In the genomic region with DNA sequence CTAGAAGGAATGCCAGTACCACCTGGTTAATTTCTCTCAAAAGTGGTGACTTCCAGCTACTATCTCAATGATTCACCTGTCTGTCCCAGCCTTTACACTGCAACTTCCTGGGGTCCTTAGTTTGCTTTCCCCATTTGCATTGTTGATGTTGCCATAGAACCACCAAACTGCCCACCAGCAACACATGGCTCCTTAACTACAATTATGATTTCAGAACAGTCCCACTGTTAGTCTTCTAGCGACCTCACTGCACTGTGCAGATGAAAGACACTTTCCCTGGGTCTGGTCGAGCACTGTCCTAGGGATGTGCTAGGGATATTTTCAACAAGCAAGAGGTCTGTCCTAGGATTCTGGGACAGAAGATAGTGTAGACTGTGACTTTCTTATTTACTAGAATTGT, we compare ENCODE assay signal across 8 mouse cellular contexts. TPM values are rescaled to one million over a fixed set of nuclear protein-coding genes. Genes with fewer than 3 reads are reported as not detected.
DNase-seq lines count a peak whose midpoint lies in the region; ATAC-seq and TF ChIP-seq lines count a peak whose summit lies in the region.

A gene (minus strand): TSS at position 101 of the 400 bp plus-strand sequence.

- 81% methylated on average over 2 of the region's 2 CpGs for WGBS in neural tube, embryonic 11.5 days
- WGBS in limb, embryonic 11.5 days, result 85% methylated on average over 2 of the region's 2 CpGs

- H3K9me3 ChIP-seq in neural tube, embryonic 11.5 days (ENCODE audit: control insufficient read depth, low read length), result no peaks in the 10 kb centered on the region
- no peaks in the 10 kb centered on the region for H3K9me3 ChIP-seq in limb, embryonic 11.5 days (ENCODE audit: control insufficient read depth, low read length)

- DNase-seq in neural tube, embryonic 11.5 days (ENCODE audit: low spot score), result no peak
- no peak for DNase-seq in neural tube, embryonic 10.5 days (ENCODE audit: extremely low spot score, low spot score)
- no peak for DNase-seq in heart, postnatal 10 days
- DNase-seq in limb, embryonic 11.5 days (ENCODE audit: low spot score), result no peak
- DNase-seq in embryo, embryonic 11 days, result no peak
- DNase-seq in cerebellum, postnatal 4 days (ENCODE audit: low spot score in 2 of 2), result no peak

- TF ChIP-seq CTCF in embryonic fibroblast, embryonic 13.5 days (IDR thresholded peaks at IDR 0.05; ENCODE audit: borderline replicate concordance, insufficient read depth, low read length), result no peak

- intact Hi-C loops in heart, postnatal 10 days (cut with DNase I), result no loop called here

- peak within 1 kb of the TSS; percentile 96 for H3K4me3 ChIP-seq in neural tube, embryonic 11.5 days (ENCODE audit: low read depth, low read length)
- peak within 1 kb of the TSS; percentile 58 for H3K4me3 ChIP-seq in embryonic fibroblast, embryonic 13.5 days (ENCODE audit: insufficient read depth, low read length)
- H3K4me3 ChIP-seq in limb, embryonic 11.5 days (ENCODE audit: low read depth, low read length), result peak within 1 kb of the TSS; percentile 86

- ATAC-seq in neural tube, embryonic 11.5 days (ENCODE audit: insufficient read depth, low FRiP score, low TSS enrichment), result no peak
- ATAC-seq in limb, embryonic 11.5 days (ENCODE audit: insufficient number of reproducible peaks, low FRiP score, low TSS enrichment, low read depth), result no peak
- ATAC-seq in neutrophil, adult 5-6 weeks (ENCODE audit: extremely low read depth, insufficient number of reproducible peaks, low FRiP score, poor library complexity, severe bottlenecking), result no peak

- no peaks in the 10 kb centered on the region for H3K36me3 ChIP-seq in neural tube, embryonic 11.5 days (ENCODE audit: control insufficient read depth, insufficient read depth, low read length)
- H3K36me3 ChIP-seq in limb, embryonic 11.5 days (ENCODE audit: control insufficient read depth, insufficient read depth, low read length), result peaks cover 6% of the 10 kb centered on the region

- TF ChIP-seq POLR2A in embryonic fibroblast, embryonic 13.5 days (IDR thresholded peaks at IDR 0.05; ENCODE audit: low read depth, low read length), result no peak; the same call in none of the 2 replicates

- H3K4me1 ChIP-seq in neural tube, embryonic 11.5 days (ENCODE audit: control insufficient read depth, insufficient read depth, low read length), result peaks cover 16% of the 10 kb centered on the region
- peaks cover 11% of the 10 kb centered on the region for H3K4me1 ChIP-seq in embryonic fibroblast, embryonic 13.5 days (ENCODE audit: control insufficient read depth, insufficient read depth, low read length)
- H3K4me1 ChIP-seq in limb, embryonic 11.5 days (ENCODE audit: control insufficient read depth, insufficient read depth, low read length), result peaks cover 11% of the 10 kb centered on the region

- H3K4me2 ChIP-seq in neural tube, embryonic 11.5 days (ENCODE audit: low read depth), result peak within 1 kb of the TSS; percentile 69
- H3K4me2 ChIP-seq in limb, embryonic 11.5 days (ENCODE audit: low read depth, severe bottlenecking), result peak within 1 kb of the TSS; percentile 81

- peak within 1 kb of the TSS; percentile 86 for H3K9ac ChIP-seq in neural tube, embryonic 11.5 days (ENCODE audit: low read length)
- H3K9ac ChIP-seq in limb, embryonic 11.5 days (ENCODE audit: low read length), result peak within 1 kb of the TSS; percentile 92

- H3K27ac ChIP-seq in neural tube, embryonic 11.5 days (ENCODE audit: low read depth, low read length), result peak within 1 kb of the TSS; percentile 78
- peak within 1 kb of the TSS; percentile 85 for H3K27ac ChIP-seq in embryonic fibroblast, embryonic 13.5 days (ENCODE audit: insufficient read depth, low read length)
- H3K27ac ChIP-seq in limb, embryonic 11.5 days (replicated peaks; ENCODE audit: low read depth, low read length), result peak within 1 kb of the TSS; percentile 95

- H3K27me3 ChIP-seq in neural tube, embryonic 11.5 days (ENCODE audit: control insufficient read depth, insufficient read depth, low read length), result no peaks in the 10 kb centered on the region
- H3K27me3 ChIP-seq in limb, embryonic 11.5 days (ENCODE audit: control insufficient read depth, insufficient read depth, low read length), result no peaks in the 10 kb centered on the region

RNA-seq across cellular contexts. Expression of the gene that starts here (rescaled TPM):
- 170 and 179 TPM in 2 replicates for polyA plus RNA-seq in neural tube, embryonic 11.5 days (2014; fragmentation: Nextera tagmentation; extraction: Ambion mirVana)
- polyA plus RNA-seq in embryonic fibroblast, embryonic 13.5 days (2011; ENCODE audit: insufficient read length, low read depth, missing spikeins), result 280 and 348 TPM in 2 replicates
- 100 to 1,000 TPM; 184 to 188 TPM for total RNA-seq in heart, postnatal 10 days (2021)
- polyA plus RNA-seq in limb, embryonic 11.5 days (2014; fragmentation: Nextera tagmentation; extraction: Ambion mirVana), result 200 and 203 TPM in 2 replicates
- total RNA-seq in neutrophil, adult 5-6 weeks (2017), result 311 and 324 TPM in 2 replicates
